Mouse (Mus musculus) thymus, adult 2 months (tissue): Measurements from ENCODE around the gene Enpp3.

Experiments used
- CTCF ChIP-seq: fragments of 200-500 bp; IDR thresholded peaks from 2 replicates; pipeline ENCODE4 v1.5.1; 2012; ENCODE audit warnings: mild to moderate bottlenecking, control low read depth, low read length, moderate library complexity, borderline replicate concordance; ENCODE audit not compliant: control insufficient read depth, poor library complexity, insufficient read depth; ENCODE audit errors: extremely low read depth
- POLR2A ChIP-seq: fragments of 200-500 bp; IDR thresholded peaks from 2 replicates; pipeline ENCODE4 v1.6.1; 2012; ENCODE audit warnings: mild to moderate bottlenecking, low read length, control low read depth, moderate library complexity; ENCODE audit not compliant: control insufficient read depth, poor library complexity, insufficient read depth; ENCODE audit errors: extremely low read depth

- TF ChIP-seq CTCF = no peak
- no peak for TF ChIP-seq POLR2A
Measured at GRCm38 (mm10) chr10:24727478-24727877, 115.1 kb downstream of the Enpp3 start.
